Mouse (Mus musculus) ES-Bruce4 (cell line): Measurements from ENCODE around the gene S100a11. TPM values are rescaled to one million over a fixed set of nuclear protein-coding genes. Genes with fewer than 3 reads are reported as not detected.
A peak's percentile ranks its signal among the peaks of the same experiment; 100 is the strongest.

ENCODE experiments used
- H3K27ac ChIP-seq: 2 replicates; pipeline ENCODE4 v1.5.1; 2012; ENCODE audit warnings: low read length, inconsistent platforms; ENCODE audit not compliant: insufficient read depth
- H3K27me3 ChIP-seq: 2 replicates; pipeline ENCODE4 v1.6.1; 2012; ENCODE audit warnings: mild to moderate bottlenecking, low read length, inconsistent platforms; ENCODE audit not compliant: control insufficient read depth, poor library complexity, insufficient read depth, severe bottlenecking
- H3K36me3 ChIP-seq: 2 replicates; pipeline ENCODE4 v1.6.1; 2012; ENCODE audit warnings: inconsistent platforms, mild to moderate bottlenecking, low read length, moderate library complexity; ENCODE audit not compliant: control insufficient read depth, poor library complexity, insufficient read depth, severe bottlenecking
- H3K4me1 ChIP-seq: one replicate; pipeline ENCODE4 v1.8.1; 2011; ENCODE audit warnings: low read length; ENCODE audit not compliant: control insufficient read depth, insufficient read depth
- H3K4me3 ChIP-seq: 2 replicates; pipeline ENCODE4 v1.5.1; 2011; ENCODE audit warnings: low read depth, mild to moderate bottlenecking, low read length
- H3K9ac ChIP-seq: 2 replicates; pipeline ENCODE4 v1.6.1; 2012; ENCODE audit warnings: low read depth, mild to moderate bottlenecking, inconsistent platforms; ENCODE audit not compliant: poor library complexity, severe bottlenecking
- H3K9me3 ChIP-seq: replicated peaks from 2 replicates; pipeline ENCODE4 v1.6.1; 2012; ENCODE audit warnings: mild to moderate bottlenecking, low read length, inconsistent platforms; ENCODE audit not compliant: control insufficient read depth, poor library complexity, insufficient read depth, severe bottlenecking
- CTCF ChIP-seq: IDR thresholded peaks from one replicate; pipeline ENCODE4 v1.8.1; 2011; ENCODE audit warnings: low read depth, low read length
- EP300 ChIP-seq: IDR thresholded peaks from 2 replicates; pipeline ENCODE4 v1.6.1; 2011; ENCODE audit warnings: low read depth, low read length; ENCODE audit not compliant: insufficient read depth
- POLR2A ChIP-seq: IDR thresholded peaks from one replicate; pipeline ENCODE4 v1.8.1; 2011; ENCODE audit warnings: low read length; ENCODE audit not compliant: insufficient read depth
- polyA plus RNA-seq: library from polyadenylated mRNA; stranded (reverse); fragments of >200 nt; gene quantifications from 2 replicates; pipeline ENCODE4 v1.2.4, GENCODE M21; 2011; ENCODE audit warnings: low read depth; ENCODE audit not compliant: missing spikeins, insufficient read depth, insufficient read length

Gene S100a11
- polyA plus RNA-seq, 1 experiment: 661 TPM

GRCm38 (mm10) chr3:93554379-93554980, 34.2 kb downstream of the S100a11 start:
- Histone ChIP-seq H3K4me1 (peaks cover 5% of the 10 kb centered on the region), H3K9ac (peak overlapping the region; percentile 38), H3K4me3 (peak overlapping the region; percentile 30), H3K27ac (no peak overlapping the region), H3K27me3 (no peaks in the 10 kb centered on the region), H3K9me3 (no peaks in the 10 kb centered on the region), H3K36me3 (no peaks in the 10 kb centered on the region)
- TF ChIP-seq POLR2A: no peak

GRCm38 (mm10) chr3:93554981-93555877, 34.9 kb downstream of the S100a11 start, which contains the start of gene S100a10:
Gene S100a10 (plus strand): TSS chr3:93555080.
- no peaks in the 10 kb centered on the region for H3K9me3 ChIP-seq
- peak within 1 kb of the TSS; percentile 75 for H3K27ac ChIP-seq
- no peaks in the 10 kb centered on the region for H3K27me3 ChIP-seq
- peak within 1 kb of the TSS; percentile 38 for H3K9ac ChIP-seq
- H3K4me1 ChIP-seq: peaks cover 5% of the 10 kb centered on the region
- H3K36me3 ChIP-seq: no peaks in the 10 kb centered on the region
- H3K4me3 ChIP-seq: peak within 1 kb of the TSS; percentile 66
- TF ChIP-seq CTCF: no peak
- no peak for TF ChIP-seq EP300

GRCm38 (mm10) chr3:93555878-93556254, 35.6 kb downstream of the S100a11 start:
- Histone ChIP-seq H3K27me3 (no peaks in the 10 kb centered on the region; the same call in 1 of the 2 replicates), H3K9ac (peak overlapping the region; percentile 38), H3K9me3 (no peaks in the 10 kb centered on the region), H3K4me1 (peaks cover 5% of the 10 kb centered on the region), H3K36me3 (peaks cover 2% of the 10 kb centered on the region), H3K4me3 (peak overlapping the region; percentile 66), H3K27ac (peak overlapping the region; percentile 75)
- TF ChIP-seq POLR2A (no peak), EP300 (peak; percentile 72; the same call in 1 of the 2 replicates), CTCF (no peak)

- peaks cover 5% of the 10 kb centered on the region for H3K4me1 ChIP-seq
- H3K27ac ChIP-seq: peak overlapping the region; percentile 54; the same call in 1 of the 2 replicates
- TF ChIP-seq CTCF (no peak), POLR2A (no peak), EP300 (no peak)
These were observed 36.3 kb downstream of the S100a11 start for GRCm38 (mm10) chr3:93556599-93556998.

GRCm38 (mm10) chr3:93557471-93557870, 37.2 kb downstream of the S100a11 start:
- Histone ChIP-seq H3K36me3 (peaks cover 10% of the 10 kb centered on the region), H3K9ac (no peak overlapping the region), H3K4me3 (no peak overlapping the region), H3K4me1 (peaks cover 5% of the 10 kb centered on the region), H3K27me3 (no peaks in the 10 kb centered on the region; the same call in 1 of the 2 replicates), H3K27ac (peak overlapping the region; percentile 50), H3K9me3 (no peaks in the 10 kb centered on the region)
- TF ChIP-seq CTCF (no peak), EP300 (no peak), POLR2A (no peak)

More at GRCm38 (mm10) chr3:93556599-93556998, 36.3 kb downstream of the S100a11 start:
- H3K27me3 ChIP-seq: no peaks in the 10 kb centered on the region; the same call in 1 of the 2 replicates
- H3K9ac ChIP-seq: peak overlapping the region; percentile 11; the same call in 1 of the 2 replicates
- no peak overlapping the region for H3K4me3 ChIP-seq
- H3K9me3 ChIP-seq: no peaks in the 10 kb centered on the region
- peaks cover 4% of the 10 kb centered on the region for H3K36me3 ChIP-seq

- TF ChIP-seq POLR2A: no peak
- no peak for TF ChIP-seq CTCF
- TF ChIP-seq EP300: no peak
- Histone ChIP-seq H3K36me3 (peaks cover 17% of the 10 kb centered on the region), H3K9me3 (no peaks in the 10 kb centered on the region), H3K27me3 (no peaks in the 10 kb centered on the region; the same call in 1 of the 2 replicates), H3K27ac (no peak overlapping the region), H3K9ac (no peak overlapping the region), H3K4me1 (peaks cover 5% of the 10 kb centered on the region), H3K4me3 (no peak overlapping the region)
These were observed 39.7 kb downstream of the S100a11 start for GRCm38 (mm10) chr3:93559961-93560360.
